Mouse (Mus musculus): ENCODE measurements around the gene Tnrc18. TPM values are rescaled to one million over a fixed set of nuclear protein-coding genes. Genes with fewer than 3 reads are reported as not detected.

Gene Tnrc18
- polyA plus RNA-seq, 1 experiment: 13.2 TPM

- Histone ChIP-seq H3K27ac (replicated peaks; ENCODE audit: low read depth, low read length) (no peak overlapping the region), H3K4me1 (ENCODE audit: control insufficient read depth, insufficient read depth, insufficient read length, low read length) (peaks cover 3% of the 10 kb centered on the region)
These were observed 34.3 kb downstream of the Tnrc18 start for GRCm38 (mm10) chr5:142783142-142783540.

GRCm38 (mm10) chr5:142782459-142783141, 34.9 kb downstream of the Tnrc18 start:
- no peak overlapping the region for H3K27ac ChIP-seq (replicated peaks; ENCODE audit: low read depth, low read length)
- peaks cover 3% of the 10 kb centered on the region for H3K4me1 ChIP-seq (ENCODE audit: control insufficient read depth, insufficient read depth, insufficient read length, low read length)
- H3K4me3 ChIP-seq (ENCODE audit: insufficient read depth, low read depth, low read length): no peak overlapping the region

More at GRCm38 (mm10) chr5:142783142-142783540, 34.3 kb downstream of the Tnrc18 start:
- no peak overlapping the region for H3K4me3 ChIP-seq (ENCODE audit: insufficient read depth, low read depth, low read length)

GRCm38 (mm10) chr5:142780579-142780978, 36.9 kb downstream of the Tnrc18 start:
- no peak overlapping the region for H3K4me3 ChIP-seq (ENCODE audit: insufficient read depth, low read depth, low read length)
- H3K27ac ChIP-seq (replicated peaks; ENCODE audit: low read depth, low read length): no peak overlapping the region
- peaks cover 3% of the 10 kb centered on the region for H3K4me1 ChIP-seq (ENCODE audit: control insufficient read depth, insufficient read depth, insufficient read length, low read length)

DNA sequence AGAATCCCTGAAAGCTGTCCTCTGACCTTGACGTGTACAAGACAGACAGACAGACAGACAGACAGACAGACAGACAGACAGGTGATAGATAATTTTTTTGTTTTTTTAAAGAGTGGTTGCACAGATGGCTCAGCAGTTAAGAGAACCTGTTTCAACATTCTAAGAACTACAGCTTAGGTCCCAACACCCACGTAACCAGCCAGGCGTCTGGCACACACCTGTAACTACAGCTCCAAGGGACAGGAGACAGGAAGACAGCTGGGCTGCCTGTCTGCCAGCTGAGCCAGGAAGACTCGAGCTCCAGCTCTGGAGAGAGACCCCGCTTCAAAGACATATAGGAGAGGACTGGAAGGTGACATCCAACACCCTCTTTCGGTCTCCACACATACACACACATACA, 38.6 kb downstream of the Tnrc18 start:
- H3K4me1 ChIP-seq (ENCODE audit: control insufficient read depth, insufficient read depth, insufficient read length, low read length): peaks cover 3% of the 10 kb centered on the region
- H3K27ac ChIP-seq (replicated peaks; ENCODE audit: low read depth, low read length): no peak overlapping the region
- H3K4me3 ChIP-seq (ENCODE audit: insufficient read depth, low read depth, low read length): no peak overlapping the region

DNA sequence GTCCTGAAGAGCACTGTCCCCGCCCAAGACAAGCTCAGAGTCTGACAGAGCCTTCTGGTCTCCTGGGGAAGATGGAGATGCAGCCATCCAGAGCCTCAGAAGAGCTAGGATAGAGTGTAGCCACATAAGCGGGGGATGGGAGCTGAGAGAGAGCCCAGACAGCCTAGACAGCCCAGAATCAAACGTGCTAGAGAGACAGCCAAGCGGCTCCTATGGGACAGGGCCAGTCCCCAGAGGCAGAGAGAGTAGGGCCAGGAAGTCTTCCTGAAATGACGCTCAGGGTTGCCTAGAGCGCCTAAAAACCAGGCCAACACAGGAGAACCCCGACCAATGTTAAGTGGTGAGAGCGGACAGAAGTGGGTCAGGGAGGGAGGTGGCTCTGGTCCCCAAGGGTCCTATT, 39.3 kb downstream of the Tnrc18 start:
- no peak overlapping the region for H3K27ac ChIP-seq (replicated peaks; ENCODE audit: low read depth, low read length)
- H3K4me1 ChIP-seq (ENCODE audit: control insufficient read depth, insufficient read depth, insufficient read length, low read length): peaks cover 3% of the 10 kb centered on the region
- H3K4me3 ChIP-seq (ENCODE audit: insufficient read depth, low read depth, low read length): no peak overlapping the region

DNA sequence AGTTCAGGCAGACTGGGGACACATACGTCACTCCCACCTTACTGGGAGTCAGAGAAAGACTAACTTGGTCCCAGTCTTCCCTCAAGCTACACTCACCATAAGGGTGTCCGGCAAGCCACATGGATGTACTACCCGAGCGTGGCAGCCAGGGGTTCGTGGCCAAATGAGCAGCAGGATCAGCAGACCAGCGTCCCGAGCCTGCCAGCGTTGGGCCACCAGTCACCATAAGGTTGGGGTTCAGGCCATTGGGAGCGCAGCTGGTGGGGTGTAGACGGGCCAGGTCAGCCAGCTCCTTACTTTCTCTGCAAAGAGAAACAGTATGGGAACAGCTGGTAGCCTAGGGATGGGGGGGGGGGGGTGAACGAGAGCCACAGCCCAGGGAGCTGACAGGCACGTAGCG, 41.4 kb downstream of the Tnrc18 start:
- H3K27ac ChIP-seq (replicated peaks; ENCODE audit: low read depth, low read length): no peak overlapping the region
- peaks cover 3% of the 10 kb centered on the region for H3K4me1 ChIP-seq (ENCODE audit: control insufficient read depth, insufficient read depth, insufficient read length, low read length)
- no peak overlapping the region for H3K4me3 ChIP-seq (ENCODE audit: insufficient read depth, low read depth, low read length)

GRCm38 (mm10) chr5:142774771-142775170, 42.7 kb downstream of the Tnrc18 start:
- no peak overlapping the region for H3K27ac ChIP-seq (replicated peaks; ENCODE audit: low read depth, low read length)

DNA sequence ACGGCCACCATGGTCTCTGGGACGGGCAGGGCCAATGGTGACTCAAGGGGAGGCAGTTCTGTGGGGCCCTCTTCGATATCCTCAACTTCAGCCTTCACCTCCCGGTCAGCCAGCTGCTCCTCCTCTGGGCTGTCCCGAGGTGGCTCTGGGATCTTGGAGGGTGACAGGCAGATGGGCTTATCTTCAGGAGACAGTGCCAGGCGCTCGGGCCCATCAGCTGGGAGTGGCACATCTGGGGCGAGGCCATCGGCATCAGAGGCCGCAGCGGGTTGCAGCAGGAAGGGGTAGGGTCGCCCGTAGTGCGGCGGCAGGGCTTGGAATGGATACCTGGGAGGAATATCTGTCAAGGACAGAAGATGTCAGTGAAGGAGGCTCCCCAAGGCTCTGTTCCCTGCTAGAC, 45.5 kb downstream of the Tnrc18 start:
- no peak overlapping the region for H3K4me3 ChIP-seq (ENCODE audit: insufficient read depth, low read depth, low read length)
- H3K4me1 ChIP-seq (ENCODE audit: control insufficient read depth, insufficient read depth, insufficient read length, low read length): no peaks in the 10 kb centered on the region
- H3K27ac ChIP-seq (replicated peaks; ENCODE audit: low read depth, low read length): no peak overlapping the region

More at GRCm38 (mm10) chr5:142774771-142775170, 42.7 kb downstream of the Tnrc18 start:
- Histone ChIP-seq H3K4me1 (ENCODE audit: control insufficient read depth, insufficient read depth, insufficient read length, low read length) (peaks cover 3% of the 10 kb centered on the region; the same call in 1 of the 2 replicates), H3K4me3 (ENCODE audit: insufficient read depth, low read depth, low read length) (no peak overlapping the region)

GRCm38 (mm10) chr5:142771034-142771433, 46.4 kb downstream of the Tnrc18 start:
- Histone ChIP-seq H3K27ac (replicated peaks; ENCODE audit: low read depth, low read length) (no peak overlapping the region), H3K4me1 (ENCODE audit: control insufficient read depth, insufficient read depth, insufficient read length, low read length) (no peaks in the 10 kb centered on the region), H3K4me3 (ENCODE audit: insufficient read depth, low read depth, low read length) (no peak overlapping the region)

DNA sequence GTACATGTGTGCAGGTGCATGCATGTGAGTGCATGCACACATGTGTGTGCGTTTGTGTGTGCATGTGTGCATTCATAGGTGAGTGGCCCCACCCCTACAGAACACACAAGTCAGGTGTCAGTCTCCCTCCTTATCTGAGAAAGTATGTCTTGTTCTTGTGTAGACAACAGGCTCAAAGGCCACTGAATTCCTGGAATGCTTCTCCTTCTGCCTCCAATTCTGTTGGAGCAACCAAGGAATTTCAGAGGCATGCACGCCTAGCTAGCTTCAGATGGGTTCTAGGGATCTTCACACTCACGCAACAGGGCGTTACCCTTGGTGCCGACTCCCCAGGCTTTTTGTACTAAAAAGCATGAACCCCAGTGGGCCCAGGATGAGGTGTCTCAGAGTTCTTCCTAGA, 47.8 kb downstream of the Tnrc18 start:
- H3K27ac ChIP-seq (replicated peaks; ENCODE audit: low read depth, low read length): no peak overlapping the region
- no peaks in the 10 kb centered on the region for H3K4me1 ChIP-seq (ENCODE audit: control insufficient read depth, insufficient read depth, insufficient read length, low read length)
- H3K4me3 ChIP-seq (ENCODE audit: insufficient read depth, low read depth, low read length): no peak overlapping the region

DNA sequence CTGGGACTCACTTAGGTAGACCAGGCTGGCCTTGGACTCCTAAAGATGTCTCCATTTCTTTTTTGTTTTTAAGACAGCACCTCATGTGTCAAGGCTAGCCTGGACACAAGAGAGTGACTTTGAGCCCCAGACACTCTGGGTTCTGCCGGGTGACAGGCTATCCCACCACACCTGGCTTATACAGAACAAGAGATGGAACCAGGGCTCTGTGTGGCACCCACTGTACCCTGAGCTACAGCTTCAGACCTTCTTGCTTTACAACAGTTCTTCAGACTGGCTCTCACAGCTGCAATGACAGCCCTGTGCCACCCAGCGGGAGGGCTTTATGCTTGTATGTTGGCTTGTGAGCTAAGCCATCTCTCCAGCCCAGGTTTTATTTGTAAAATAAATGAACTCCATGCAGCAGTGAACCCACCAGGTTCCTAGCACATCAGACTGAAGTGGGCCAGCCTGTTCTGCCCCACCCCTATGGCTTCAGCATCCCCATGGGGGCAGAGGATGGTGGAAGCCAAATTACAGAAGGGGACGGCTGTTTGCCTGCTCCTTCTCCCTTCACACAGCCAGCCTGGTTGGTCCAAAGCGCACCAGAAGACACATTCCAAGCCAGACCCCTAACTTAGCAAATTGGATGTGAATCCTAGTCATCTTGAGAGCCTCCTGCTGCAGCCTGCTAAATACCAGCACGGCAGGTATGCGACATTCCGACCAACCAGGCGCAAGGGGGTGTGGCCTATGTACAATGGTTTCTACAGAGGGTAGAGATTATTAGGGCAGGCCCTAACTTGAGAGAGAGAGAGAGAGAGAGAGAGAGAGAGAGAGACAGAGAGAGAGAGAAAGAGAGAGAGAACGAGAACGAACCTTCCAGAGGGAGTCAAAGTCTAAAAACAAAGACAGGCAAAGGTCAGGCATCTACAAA, 48.9 kb downstream of the Tnrc18 start:
- Histone ChIP-seq H3K27ac (replicated peaks; ENCODE audit: low read depth, low read length) (no peak overlapping the region), H3K4me3 (ENCODE audit: insufficient read depth, low read depth, low read length) (no peak overlapping the region), H3K4me1 (ENCODE audit: control insufficient read depth, insufficient read depth, insufficient read length, low read length) (no peaks in the 10 kb centered on the region)

GRCm38 (mm10) chr5:142767937-142768336, 49.5 kb downstream of the Tnrc18 start:
- H3K4me3 ChIP-seq (ENCODE audit: insufficient read depth, low read depth, low read length): no peak overlapping the region
- H3K27ac ChIP-seq (replicated peaks; ENCODE audit: low read depth, low read length): no peak overlapping the region
- no peaks in the 10 kb centered on the region for H3K4me1 ChIP-seq (ENCODE audit: control insufficient read depth, insufficient read depth, insufficient read length, low read length)

GRCm38 (mm10) chr5:142766708-142767107, 50.8 kb downstream of the Tnrc18 start:
- no peak overlapping the region for H3K27ac ChIP-seq (replicated peaks; ENCODE audit: low read depth, low read length)
- no peak overlapping the region for H3K4me3 ChIP-seq (ENCODE audit: insufficient read depth, low read depth, low read length)

GRCm38 (mm10) chr5:142764889-142765288, 52.6 kb downstream of the Tnrc18 start:
- Histone ChIP-seq H3K4me3 (ENCODE audit: insufficient read depth, low read depth, low read length) (no peak overlapping the region), H3K27ac (replicated peaks; ENCODE audit: low read depth, low read length) (no peak overlapping the region), H3K4me1 (ENCODE audit: control insufficient read depth, insufficient read depth, insufficient read length, low read length) (no peaks in the 10 kb centered on the region)

More at GRCm38 (mm10) chr5:142766708-142767107, 50.8 kb downstream of the Tnrc18 start:
- no peaks in the 10 kb centered on the region for H3K4me1 ChIP-seq (ENCODE audit: control insufficient read depth, insufficient read depth, insufficient read length, low read length)

GRCm38 (mm10) chr5:142764306-142764705, 53.2 kb downstream of the Tnrc18 start:
- H3K4me1 ChIP-seq (ENCODE audit: control insufficient read depth, insufficient read depth, insufficient read length, low read length): no peaks in the 10 kb centered on the region
- H3K4me3 ChIP-seq (ENCODE audit: insufficient read depth, low read depth, low read length): no peak overlapping the region
- H3K27ac ChIP-seq (replicated peaks; ENCODE audit: low read depth, low read length): no peak overlapping the region

Data from brown adipose tissue, adult 24 weeks (tissue).